Mouse (Mus musculus): ENCODE measurements around the gene Cdk5r1.

DNA sequence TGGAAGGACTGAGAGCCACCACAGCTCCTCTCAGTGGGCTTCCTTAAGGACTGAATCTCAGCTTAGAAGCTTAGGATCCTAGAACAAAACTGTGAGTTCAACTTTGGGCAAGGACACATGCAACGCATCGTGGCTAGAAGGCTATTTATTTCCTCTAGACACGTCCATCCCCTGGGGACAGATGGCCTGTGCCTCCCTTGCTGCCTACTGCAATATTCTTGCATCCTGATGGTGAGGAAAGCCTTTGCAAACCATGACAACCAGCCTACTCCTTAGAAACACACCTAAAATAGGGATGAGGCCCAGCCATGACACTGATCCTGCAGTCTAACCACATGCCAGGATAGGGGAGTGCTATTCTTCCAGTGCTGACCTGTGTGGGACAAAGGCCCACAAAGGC lies 28.8 kb downstream of the Cdk5r1 start:
- TF ChIP-seq CTCF (IDR thresholded peaks at IDR 0.05; ENCODE audit: insufficient read depth, low read depth, low read length) (no peak), POLR2A (IDR thresholded peaks at IDR 0.05; ENCODE audit: insufficient read depth, low read depth, low read length) (no peak)
